Mouse (Mus musculus) kidney, postnatal 0 days (tissue): ENCODE data around the gene Tpp2. TPM values are rescaled to one million over a fixed set of nuclear protein-coding genes. Genes with fewer than 3 reads are reported as not detected.
"Not testable (repeated sequence)": the region's sequence is repeated elsewhere in the genome, so short reads cannot be mapped to it uniquely, and the experiment has no call there.

ENCODE experiments used
- ATAC-seq: fragments of 200-750 bp; cut with Nextera tagmentation; replicated peaks from 2 replicates; pipeline ENCODE4 v1.8.0; 2017; ENCODE audit warnings: low read depth, moderate number of reproducible peaks, moderate TSS enrichment, moderate library complexity; ENCODE audit not compliant: low FRiP score
- DNase-seq: peaks from one replicate; pipeline ENCODE4 v3.0.0-alpha.2; 2016; ENCODE audit warnings: low spot score
- H3K27ac ChIP-seq: fragments of 300-500 bp; sonication (generic); 2 replicates; pipeline ENCODE4 v1.5.1; 2014; ENCODE audit warnings: mild to moderate bottlenecking
- H3K27me3 ChIP-seq: fragments of 300-500 bp; sonication (generic); 2 replicates; pipeline ENCODE4 v1.6.1; 2014; ENCODE audit warnings: low read length, mixed read lengths; ENCODE audit not compliant: insufficient read depth
- H3K36me3 ChIP-seq: fragments of 300-500 bp; sonication (generic); 2 replicates; pipeline ENCODE4 v1.6.1; 2014; ENCODE audit warnings: low read length, mixed read lengths; ENCODE audit not compliant: insufficient read depth
- H3K4me1 ChIP-seq: fragments of 300-500 bp; sonication (generic); replicated peaks from 2 replicates; pipeline ENCODE4 v1.6.1; 2014; ENCODE audit warnings: antibody characterized with exemption, low read length, mixed read lengths; ENCODE audit not compliant: insufficient read depth
- H3K4me2 ChIP-seq: fragments of 300-500 bp; sonication (generic); 2 replicates; pipeline ENCODE4 v1.6.1; 2014; ENCODE audit warnings: mild to moderate bottlenecking, low read length, moderate library complexity, mixed read lengths
- H3K4me3 ChIP-seq: fragments of 300-500 bp; sonication (generic); replicated peaks from 2 replicates; pipeline ENCODE4 v1.5.1; 2014; ENCODE audit warnings: low read depth, low read length
- H3K9ac ChIP-seq: fragments of 300-500 bp; sonication (generic); 2 replicates; pipeline ENCODE4 v1.6.1; 2014; ENCODE audit warnings: low read depth, low read length
- H3K9me3 ChIP-seq: fragments of 300-500 bp; sonication (generic); replicated peaks from 2 replicates; pipeline ENCODE4 v1.6.1; 2016; ENCODE audit warnings: low read length, inconsistent platforms, mixed read lengths
- CTCF ChIP-seq: IDR thresholded peaks from 2 replicates; pipeline ENCODE4 v1.5.1; 2016; ENCODE audit warnings: antibody characterized with exemption, low read depth, mild to moderate bottlenecking, moderate library complexity
- WGBS: fragments of 180-500 bp; shearing (Covaris S2); extraction: QIAGEN DNeasy Blood & Tissue Kit; methylation state at CpG from one replicate; pipeline ENCODE4 v1.1.7; 2014; 5-methylcytosine and 5-hydroxymethylcytosine counted together
- polyA plus RNA-seq: library from polyadenylated mRNA; unstranded; fragments of >200 nt; fragmentation: Nextera tagmentation; extraction: Ambion mirVana; gene quantifications from 2 replicates; pipeline ENCODE4 v1.2.1, GENCODE M21; 2015

Tpp2 gene
- polyA plus RNA-seq = 38.0 and 39.4 TPM in 2 replicates

DNA sequence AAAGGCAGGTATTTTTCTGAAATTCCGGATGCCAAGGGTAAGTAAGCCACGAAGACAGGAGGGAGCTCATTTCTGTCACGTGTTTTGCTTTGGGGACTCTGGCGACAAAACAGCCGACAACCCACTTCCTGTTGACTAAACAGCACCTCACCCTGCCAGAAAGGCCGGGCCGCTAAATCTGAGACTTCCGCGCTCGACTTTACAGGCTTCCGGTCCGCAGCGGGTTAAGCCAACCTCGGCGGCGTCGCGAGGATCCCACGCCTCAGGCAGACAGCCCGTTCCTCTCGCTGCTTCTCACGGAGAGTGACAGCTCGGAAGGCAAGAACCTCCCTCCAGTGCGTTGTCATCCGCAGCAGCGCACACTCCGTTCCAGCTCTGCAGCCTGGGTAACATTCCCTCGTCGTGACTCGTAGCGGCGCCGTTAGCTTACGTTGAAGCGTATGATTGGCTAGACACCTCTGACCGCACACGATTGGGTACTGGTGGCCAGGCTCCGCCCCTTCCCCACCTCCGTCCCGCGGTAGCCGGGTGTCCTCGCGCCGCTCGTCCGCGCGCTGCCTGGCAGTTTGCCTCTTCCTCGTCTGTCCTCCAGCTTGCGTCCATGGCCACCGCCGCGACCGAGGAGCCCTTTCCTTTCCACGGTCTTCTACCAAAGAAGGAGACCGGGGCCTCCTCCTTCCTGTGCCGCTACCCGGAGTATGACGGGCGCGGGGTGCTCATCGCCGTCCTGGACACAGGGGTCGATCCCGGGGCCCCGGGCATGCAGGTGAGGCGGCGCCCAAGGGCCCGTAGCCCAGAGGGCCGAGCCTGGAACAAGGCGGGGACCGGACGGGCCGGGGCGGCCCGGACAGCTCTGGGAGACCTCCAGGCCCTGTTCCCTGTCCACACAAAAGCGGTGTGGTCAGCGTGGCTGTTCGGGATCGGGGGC, at the start of gene Tpp2:
TSS of gene Tpp2 (plus strand) at position 160 of the 928 bp plus-strand sequence.
- peaks cover 9% of the 10 kb centered on the region for H3K4me1 ChIP-seq
- ATAC-seq (peak; percentile 100), DNase-seq (peak; percentile 99)
- peak within 1 kb of the TSS; percentile 93 for H3K27ac ChIP-seq
- WGBS = under 1% methylated on average over 81 of the region's 81 CpGs
- peak within 1 kb of the TSS; percentile 90 for H3K4me3 ChIP-seq
- peak within 1 kb of the TSS; percentile 97 for H3K9ac ChIP-seq
- TF ChIP-seq CTCF = no peak
- H3K9me3 ChIP-seq = no peaks in the 10 kb centered on the region
- H3K4me2 ChIP-seq = peak within 1 kb of the TSS; percentile 59
- H3K27me3 ChIP-seq = no peaks in the 10 kb centered on the region
- no peaks in the 10 kb centered on the region for H3K36me3 ChIP-seq

DNA sequence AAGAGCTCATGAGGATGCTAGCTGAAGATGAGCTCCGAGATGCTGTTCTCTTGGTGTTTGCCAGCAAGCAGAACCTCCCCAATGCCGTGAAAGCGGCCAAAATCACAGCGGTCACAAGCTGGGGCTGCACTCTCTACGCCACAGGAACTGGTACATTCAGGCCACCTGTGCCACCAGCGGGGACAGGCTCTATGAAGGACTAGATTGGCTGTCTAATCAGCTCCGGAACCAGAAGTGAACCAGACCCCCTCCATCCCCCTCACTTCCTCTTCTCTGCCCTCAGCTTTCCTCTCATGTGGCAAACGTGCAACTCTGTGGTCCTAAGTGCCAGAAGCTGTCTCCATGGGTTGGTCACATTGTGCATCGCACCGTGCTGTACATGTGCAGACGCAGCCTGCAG, 45.1 kb upstream of the Tpp2 start:
- ATAC-seq, H3K27me3 ChIP-seq, H3K4me3 ChIP-seq, H3K9me3 ChIP-seq, H3K9ac ChIP-seq, H3K4me1 ChIP-seq, DNase-seq, H3K4me2 ChIP-seq, H3K36me3 ChIP-seq, H3K27ac ChIP-seq: not testable (repeated sequence)
- WGBS = 86% methylated on average over 11 of the region's 11 CpGs

DNA sequence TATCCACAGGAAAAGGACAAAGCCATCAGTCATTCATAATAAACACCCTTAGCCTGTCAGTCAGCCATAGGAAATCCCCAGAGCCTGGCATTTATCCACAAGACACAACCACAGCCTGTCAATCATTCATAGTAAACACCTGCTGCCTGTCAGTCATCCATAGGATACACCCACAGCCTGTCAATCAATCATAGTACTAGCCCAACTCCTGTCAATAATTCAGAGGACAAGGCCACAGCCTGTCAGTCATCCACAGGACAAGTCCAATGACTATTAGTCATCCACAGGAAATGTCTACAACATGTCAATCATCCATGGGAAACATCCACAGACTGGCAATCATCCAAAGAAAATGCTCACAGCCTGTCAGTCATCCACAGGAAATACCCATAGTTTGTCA, 37.7 kb upstream of the Tpp2 start:
- no peak overlapping the region for H3K27ac ChIP-seq
- H3K4me2 ChIP-seq = no peak overlapping the region
- no peak overlapping the region for H3K4me3 ChIP-seq
- no peaks in the 10 kb centered on the region for H3K27me3 ChIP-seq
- ATAC-seq = 0 out of 2 replicates have a peak, but pooled peaks have one; percentile 37
- H3K36me3 ChIP-seq = no peaks in the 10 kb centered on the region
- H3K4me1 ChIP-seq = no peaks in the 10 kb centered on the region
- no peak for DNase-seq
- no peak for TF ChIP-seq CTCF
- peaks cover 4% of the 10 kb centered on the region; the same call in 1 of the 2 replicates for H3K9me3 ChIP-seq
- H3K9ac ChIP-seq = no peak overlapping the region

DNA sequence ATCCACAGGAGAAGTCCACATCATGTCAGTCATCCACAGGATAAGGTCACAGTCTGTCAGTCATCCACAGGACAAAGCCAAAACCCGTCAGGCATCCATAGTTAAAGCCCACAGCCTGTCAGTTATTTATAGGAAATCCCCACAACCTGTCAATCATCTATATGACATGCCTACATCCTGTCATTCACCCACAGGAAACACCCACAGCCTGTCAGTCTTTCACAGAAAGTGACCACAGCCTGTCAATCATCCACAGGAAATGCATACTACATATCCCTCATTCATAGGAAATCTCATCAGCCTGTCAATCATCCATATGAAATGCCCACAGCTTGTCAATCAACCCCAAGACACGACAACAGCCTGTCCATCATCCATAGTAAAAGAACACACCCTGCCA, 36.3 kb upstream of the Tpp2 start:
- H3K4me3 ChIP-seq = no peak overlapping the region
- no peak overlapping the region for H3K27ac ChIP-seq
- no peak for TF ChIP-seq CTCF
- no peak overlapping the region for H3K4me2 ChIP-seq
- ATAC-seq (no peak), DNase-seq (no peak)
- WGBS = 79% methylated on average over 2 of the region's 2 CpGs
- H3K9me3 ChIP-seq = peaks cover 4% of the 10 kb centered on the region; the same call in 1 of the 2 replicates
- H3K4me1 ChIP-seq = no peaks in the 10 kb centered on the region
- H3K27me3 ChIP-seq = no peaks in the 10 kb centered on the region
- H3K9ac ChIP-seq = no peak overlapping the region
- H3K36me3 ChIP-seq = no peaks in the 10 kb centered on the region

DNA sequence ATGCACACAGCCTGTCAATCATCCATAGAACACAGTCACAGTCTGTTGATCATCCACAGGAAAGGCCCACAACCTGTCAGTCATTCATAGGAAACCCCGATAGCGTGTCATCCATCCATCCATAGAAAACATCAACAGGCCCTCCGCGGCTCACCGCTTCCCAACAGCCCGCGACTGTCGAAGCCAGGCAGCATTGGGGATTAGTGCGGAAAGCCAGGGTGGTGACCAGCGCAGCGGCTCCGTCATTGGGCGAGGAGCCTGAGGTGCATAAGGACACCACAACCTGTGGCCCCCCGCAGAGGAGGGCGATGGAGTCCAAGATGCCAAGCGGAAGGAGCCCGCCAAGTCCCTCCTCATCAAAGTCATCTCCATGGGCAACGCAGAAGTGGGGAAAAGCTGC, 35.5 kb upstream of the Tpp2 start:
- TF ChIP-seq CTCF = no peak
- H3K4me3 ChIP-seq = no peak overlapping the region
- no peak overlapping the region for H3K4me2 ChIP-seq
- H3K4me1 ChIP-seq = no peaks in the 10 kb centered on the region
- DNase-seq = peak; percentile 7
- H3K9ac ChIP-seq = no peak overlapping the region
- WGBS = 52% methylated on average over 18 of the region's 18 CpGs
- H3K27ac ChIP-seq = no peak overlapping the region
- H3K9me3 ChIP-seq = peaks cover 4% of the 10 kb centered on the region; the same call in 1 of the 2 replicates
- H3K36me3 ChIP-seq = no peaks in the 10 kb centered on the region
- ATAC-seq = peak; percentile 47
- H3K27me3 ChIP-seq = no peaks in the 10 kb centered on the region

DNA sequence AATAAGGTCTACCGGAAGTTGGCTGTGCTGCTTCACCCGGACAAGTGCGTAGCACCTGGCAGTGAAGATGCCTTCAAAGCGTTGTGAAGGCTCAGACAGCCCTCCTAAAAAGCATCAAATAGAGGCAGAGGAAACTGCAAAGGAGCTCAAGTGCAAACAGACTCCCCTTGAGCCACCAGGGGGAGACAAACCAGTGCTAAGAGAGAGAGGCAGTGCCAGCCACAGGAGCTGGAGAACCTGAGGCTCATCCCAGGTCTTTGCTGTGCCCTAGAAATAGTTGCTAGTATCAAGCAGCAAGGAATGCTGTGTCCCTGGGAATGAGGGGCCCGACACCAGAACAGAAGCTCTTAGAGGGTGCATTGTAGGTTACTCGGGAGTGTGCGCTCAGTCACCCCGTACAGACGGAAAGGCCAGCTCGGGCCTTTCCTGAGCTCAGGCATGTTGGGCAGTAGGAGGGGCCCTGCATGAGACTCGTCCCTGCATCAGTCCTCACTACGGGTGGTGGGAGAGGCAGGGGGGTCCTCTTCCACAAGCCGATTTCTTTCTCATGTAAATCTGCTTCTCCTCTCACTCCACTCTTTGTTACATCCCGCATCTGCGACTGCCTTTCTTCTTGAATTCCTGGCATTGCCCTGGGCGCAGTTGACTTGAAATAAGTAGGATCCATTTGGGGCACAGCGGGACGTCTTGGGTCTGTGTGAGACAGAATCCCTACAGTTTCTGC, 34.3 kb upstream of the Tpp2 start:
- peak; percentile 77 for DNase-seq
- Histone ChIP-seq H3K4me1 (no peaks in the 10 kb centered on the region), H3K9me3 (peaks cover 4% of the 10 kb centered on the region; the same call in 1 of the 2 replicates), H3K27ac (no peak overlapping the region), H3K4me3 (peak overlapping the region; percentile 16; the same call in 1 of the 2 replicates), H3K4me2 (peak overlapping the region; percentile 57), H3K27me3 (no peaks in the 10 kb centered on the region), H3K9ac (no peak overlapping the region), H3K36me3 (no peaks in the 10 kb centered on the region)
- ATAC-seq = 0 out of 2 replicates have a peak, but pooled peaks have one; percentile 26
- TF ChIP-seq CTCF = peak; percentile 86
- 21% methylated on average over 18 of the region's 18 CpGs for WGBS
